Mouse (Mus musculus) intestine, postnatal 0 days (tissue): ENCODE results near the gene Sh3bp5. TPM values are rescaled to one million over a fixed set of nuclear protein-coding genes. Genes with fewer than 3 reads are reported as not detected.

Experiments
- ATAC-seq: fragments of 200-750 bp; cut with Nextera tagmentation; 2 replicates; pipeline ENCODE4 v1.8.0; 2017; ENCODE audit warnings: mild to moderate bottlenecking, moderate TSS enrichment, moderate library complexity
- H3K27ac ChIP-seq: fragments of 300-500 bp; sonication (generic); 2 replicates; pipeline ENCODE4 v1.5.1; 2014; ENCODE audit warnings: mild to moderate bottlenecking, low read depth, low read length, moderate library complexity
- H3K27me3 ChIP-seq: fragments of 300-500 bp; sonication (generic); replicated peaks from 2 replicates; pipeline ENCODE4 v1.6.1; 2014; ENCODE audit warnings: low read length, mixed read lengths; ENCODE audit not compliant: control insufficient read depth, insufficient read depth
- H3K36me3 ChIP-seq: fragments of 300-500 bp; sonication (generic); 2 replicates; pipeline ENCODE4 v1.6.1; 2014; ENCODE audit warnings: mild to moderate bottlenecking, moderate library complexity; ENCODE audit not compliant: control insufficient read depth, insufficient read depth
- H3K4me1 ChIP-seq: fragments of 300-500 bp; sonication (generic); replicated peaks from 2 replicates; pipeline ENCODE4 v1.6.1; 2014; ENCODE audit warnings: antibody characterized with exemption, low read length, mixed read lengths; ENCODE audit not compliant: control insufficient read depth, insufficient read depth
- H3K4me2 ChIP-seq: fragments of 300-500 bp; sonication (generic); replicated peaks from 2 replicates; pipeline ENCODE4 v1.6.1; 2014; ENCODE audit warnings: low read depth, mild to moderate bottlenecking, moderate library complexity
- H3K4me3 ChIP-seq: fragments of 300-500 bp; sonication (generic); 2 replicates; pipeline ENCODE4 v1.5.1; 2014; ENCODE audit warnings: low read depth, low read length
- H3K9ac ChIP-seq: fragments of 300-500 bp; sonication (generic); 2 replicates; pipeline ENCODE4 v1.6.1; 2014; ENCODE audit warnings: mild to moderate bottlenecking, low read depth, low read length
- H3K9me3 ChIP-seq: fragments of 300-500 bp; sonication (generic); 2 replicates; pipeline ENCODE4 v1.6.1; 2016; ENCODE audit warnings: mixed run types; ENCODE audit not compliant: control insufficient read depth
- CTCF ChIP-seq: sonication (generic); IDR thresholded peaks from 2 replicates; pipeline ENCODE4 v1.5.1; 2016; ENCODE audit warnings: low read depth, mild to moderate bottlenecking, control low read depth, antibody characterized with exemption, moderate library complexity
- WGBS: fragments of 180-500 bp; shearing (Covaris S2); extraction: QIAGEN DNeasy Blood & Tissue Kit; methylation state at CpG from one replicate; pipeline ENCODE4 v1.1.7; 2014; 5-methylcytosine and 5-hydroxymethylcytosine counted together
- polyA plus RNA-seq: library from polyadenylated mRNA; unstranded; fragments of >200 nt; fragmentation: Nextera tagmentation; extraction: Ambion mirVana; gene quantifications from 2 replicates; pipeline ENCODE4 v1.2.1, GENCODE M21; 2015

The Sh3bp5 gene
- polyA plus RNA-seq, 1 experiment from 2014 or later, result 12.4 TPM

- WGBS, result 80% methylated on average over 7 of the region's 7 CpGs
- Histone ChIP-seq H3K4me2 (no peak overlapping the region), H3K36me3 (no peaks in the 10 kb centered on the region), H3K27ac (no peak overlapping the region), H3K4me3 (no peak overlapping the region), H3K9ac (no peak overlapping the region), H3K9me3 (no peaks in the 10 kb centered on the region), H3K27me3 (no peaks in the 10 kb centered on the region), H3K4me1 (no peaks in the 10 kb centered on the region)
- no peak for TF ChIP-seq CTCF
- no peak for ATAC-seq
Measured at GRCm38 (mm10) chr14:31393936-31394630, 41.8 kb downstream of the Sh3bp5 start.

DNA sequence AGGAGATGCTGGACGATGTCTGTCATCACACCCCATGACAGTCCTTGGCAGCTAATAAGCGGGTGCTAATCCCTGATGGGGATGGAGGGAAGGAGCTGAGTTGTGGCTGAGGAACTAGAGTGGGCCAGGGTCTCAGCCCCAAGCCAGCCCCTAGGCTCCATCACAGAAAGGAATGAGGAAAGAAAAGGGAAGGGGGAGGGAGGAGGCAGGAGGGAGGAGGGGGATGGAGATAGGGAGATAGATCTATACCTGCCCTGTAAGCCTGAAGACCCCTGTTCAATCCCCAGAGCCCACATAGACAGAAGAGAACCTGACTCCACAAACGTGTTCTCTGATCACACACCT, 42.4 kb downstream of the Sh3bp5 start:
- no peaks in the 10 kb centered on the region for H3K27me3 ChIP-seq
- no peak overlapping the region for H3K27ac ChIP-seq
- ATAC-seq, result no peak
- H3K4me3 ChIP-seq, result no peak overlapping the region
- no peaks in the 10 kb centered on the region for H3K36me3 ChIP-seq
- H3K9me3 ChIP-seq, result no peaks in the 10 kb centered on the region
- H3K9ac ChIP-seq, result no peak overlapping the region
- 90% methylated on average over 3 of the region's 3 CpGs for WGBS
- no peak for TF ChIP-seq CTCF
- no peaks in the 10 kb centered on the region for H3K4me1 ChIP-seq
- no peak overlapping the region for H3K4me2 ChIP-seq

DNA sequence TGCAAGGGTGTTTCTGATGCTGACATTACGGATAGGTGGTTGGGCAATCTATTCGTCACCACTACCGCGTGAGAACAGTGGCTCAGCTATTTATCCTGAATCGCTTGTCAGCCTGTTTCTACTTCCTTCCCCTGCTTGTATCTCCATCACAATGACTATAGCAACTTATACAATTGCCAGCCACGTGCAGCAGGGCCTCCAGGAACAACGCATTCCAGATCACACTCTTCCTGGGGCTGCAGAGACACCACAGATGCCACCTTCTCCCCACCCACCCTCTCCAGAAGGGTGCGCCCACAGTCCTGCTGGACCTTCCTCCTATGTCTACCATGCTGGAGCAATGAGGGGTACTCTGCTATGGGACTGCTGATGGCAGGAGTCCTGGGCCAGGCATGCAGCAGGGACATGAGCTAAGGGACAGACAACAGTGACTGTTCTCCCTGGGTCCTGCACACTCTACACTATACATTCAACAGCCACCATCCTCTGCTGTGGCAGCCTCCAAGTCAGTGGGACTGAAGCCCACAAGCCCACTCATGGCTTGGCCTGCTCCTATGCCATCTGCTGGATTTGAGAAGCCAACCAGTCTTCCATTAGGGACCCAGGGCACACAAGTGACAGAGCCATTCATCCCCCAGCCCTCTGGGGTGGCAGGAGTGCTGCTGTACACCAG, 42.9 kb downstream of the Sh3bp5 start:
- no peaks in the 10 kb centered on the region for H3K4me1 ChIP-seq

GRCm38 (mm10) chr14:31392300-31392699, 43.6 kb downstream of the Sh3bp5 start:
- H3K9me3 ChIP-seq, result no peaks in the 10 kb centered on the region
- H3K9ac ChIP-seq, result no peak overlapping the region
- 83% methylated on average over 5 of the region's 5 CpGs for WGBS

More for the DNA sequence above, 42.9 kb downstream of the Sh3bp5 start:
- Histone ChIP-seq H3K9ac (no peak overlapping the region), H3K27ac (no peak overlapping the region), H3K4me2 (no peak overlapping the region), H3K36me3 (no peaks in the 10 kb centered on the region), H3K4me3 (no peak overlapping the region), H3K27me3 (no peaks in the 10 kb centered on the region), H3K9me3 (no peaks in the 10 kb centered on the region)
- WGBS, result 66% methylated on average over 8 of the region's 8 CpGs
- no peak for ATAC-seq
- no peak for TF ChIP-seq CTCF

GRCm38 (mm10) chr14:31389421-31390147, 46.3 kb downstream of the Sh3bp5 start:
- Histone ChIP-seq H3K9me3 (no peaks in the 10 kb centered on the region), H3K27ac (no peak overlapping the region), H3K4me1 (no peaks in the 10 kb centered on the region), H3K4me3 (no peak overlapping the region), H3K36me3 (no peaks in the 10 kb centered on the region), H3K27me3 (no peaks in the 10 kb centered on the region), H3K4me2 (no peak overlapping the region), H3K9ac (no peak overlapping the region)
- no peak for ATAC-seq
- no peak for TF ChIP-seq CTCF
- 92% methylated on average over 8 of the region's 8 CpGs for WGBS

More at GRCm38 (mm10) chr14:31392300-31392699, 43.6 kb downstream of the Sh3bp5 start:
- H3K36me3 ChIP-seq, result no peaks in the 10 kb centered on the region
- no peak for TF ChIP-seq CTCF
- no peak for ATAC-seq
- no peak overlapping the region for H3K4me3 ChIP-seq
- no peaks in the 10 kb centered on the region for H3K4me1 ChIP-seq
- H3K27ac ChIP-seq, result no peak overlapping the region
- H3K4me2 ChIP-seq, result no peak overlapping the region
- no peaks in the 10 kb centered on the region for H3K27me3 ChIP-seq

GRCm38 (mm10) chr14:31388086-31388872, 47.6 kb downstream of the Sh3bp5 start:
- TF ChIP-seq CTCF, result no peak
- 77% methylated on average over 13 of the region's 13 CpGs for WGBS
- ATAC-seq, result no peak
- Histone ChIP-seq H3K9ac (no peak overlapping the region), H3K27me3 (no peaks in the 10 kb centered on the region), H3K36me3 (no peaks in the 10 kb centered on the region), H3K27ac (no peak overlapping the region), H3K9me3 (no peaks in the 10 kb centered on the region), H3K4me2 (no peak overlapping the region), H3K4me3 (no peak overlapping the region), H3K4me1 (no peaks in the 10 kb centered on the region)
